Comparison of ENCODE assay signal across 9 mouse cellular contexts in genomic region chr1:193625101-193625956, GRCm38 (mm10).
DNase-seq lines count a peak whose midpoint lies in the region; ATAC-seq lines count a peak whose summit lies in the region.
"Had no signal": no experiment of that assay in that cellular context is flagged by ENCODE, and none has a peak within 500 bp of the region (broad histone marks: within the 10 kb centered on the region; RNA-seq: fewer than 3 reads in every experiment).

No protein-coding gene starts in this region.

- DNase-seq in neural tube, embryonic 10.5 days (ENCODE audit: extremely low spot score, low spot score), result peak; percentile 19
- peak; percentile 3 for DNase-seq in cerebellum, adult 9-11 months
- peak; percentile 3 to 14 for DNase-seq in heart, postnatal 36 days
- DNase-seq in yolk sac, embryonic 10.5 days (ENCODE audit: low spot score), result peak; percentile 51
- no peak for DNase-seq in layer of hippocampus, postnatal 14 days (ENCODE audit: low spot score in 2 of 2)
- no peak for DNase-seq in frontal cortex, postnatal 25 days (ENCODE audit: low spot score in 2 of 2)

- intact Hi-C loops in heart, postnatal 36 days (cut with DNase I), result loop anchor here (5.0 kb wide), 2 partner anchors 38 to 42 kb away; no protein-coding TSS in a partner anchor

- H3K27me3 ChIP-seq in neural tube, embryonic 15.5 days (replicated peaks), result no peaks in the 10 kb centered on the region

- H3K4me1 ChIP-seq in neural tube, embryonic 15.5 days, result peaks cover 13% of the 10 kb centered on the region

- 30% methylated on average over 9 of the region's 9 CpGs for WGBS in neural tube, embryonic 15.5 days

- no peaks in the 10 kb centered on the region for H3K36me3 ChIP-seq in neural tube, embryonic 15.5 days
- H3K36me3 ChIP-seq: heart, embryonic 15.5 days had no signal

- H3K9ac ChIP-seq in neural tube, embryonic 15.5 days (replicated peaks), result no peak overlapping the region
- H3K9ac ChIP-seq: heart, embryonic 15.5 days had no signal

- no peak for ATAC-seq in neural tube, embryonic 15.5 days (ENCODE audit: low FRiP score)
- ATAC-seq in erythroid progenitor cell, adult 5-6 weeks (replicated peaks; ENCODE audit: low FRiP score, poor library complexity, severe bottlenecking), result no peak

- H3K9me3 ChIP-seq in neural tube, embryonic 15.5 days (replicated peaks), result no peaks in the 10 kb centered on the region
- H3K9me3 ChIP-seq: heart, embryonic 15.5 days had no signal

- no peak overlapping the region; the same call in 1 of the 2 replicates for H3K27ac ChIP-seq in neural tube, embryonic 15.5 days (replicated peaks)
- H3K27ac ChIP-seq: heart, embryonic 15.5 days had no signal

- H3K4me2 ChIP-seq in neural tube, embryonic 15.5 days, result no peak overlapping the region
- H3K4me2 ChIP-seq: heart, embryonic 15.5 days had no signal

- no peak overlapping the region for H3K4me3 ChIP-seq in neural tube, embryonic 15.5 days (replicated peaks)
- H3K4me3 ChIP-seq: heart, embryonic 15.5 days had no signal

Comparison
In these comparisons a context has a peak if more than half of its experiments do, and no peak if none do; other contexts are left out.
1. DNase-seq: peak in neural tube, embryonic 10.5 days (single experiment), cerebellum, adult 9-11 months (single experiment), heart, postnatal 36 days (2 of 2) and yolk sac, embryonic 10.5 days (single experiment); none in layer of hippocampus, postnatal 14 days (0 of 2) and frontal cortex, postnatal 25 days (0 of 2).